Mouse (Mus musculus): ENCODE measurements at regions not wholly inside any gene's neighbourhood (a gene's known extent, or its start where the extent isn't known, plus 50 kb on each side); places are given as distances from the start of the nearest gene placed in this dataset.
A peak's percentile ranks its signal among the peaks of the same experiment; 100 is the strongest.

GRCm38 (mm10) chr3:102358801-102359200 is 110.9 kb upstream of the Ngf start:
- ATAC-seq (ENCODE audit: low read depth), result no peak
- peaks cover 37% of the 10 kb centered on the region for H3K27me3 ChIP-seq (ENCODE audit: control insufficient read depth, insufficient read depth, low read length)
- H3K4me2 ChIP-seq (ENCODE audit: low read depth, low read length), result no peak overlapping the region
- no peaks in the 10 kb centered on the region for H3K4me1 ChIP-seq (ENCODE audit: control insufficient read depth, insufficient read depth, low read length)
- H3K4me3 ChIP-seq (ENCODE audit: low read depth, low read length), result no peak overlapping the region
- 94% methylated on average over 4 of the region's 4 CpGs for WGBS
- no peak overlapping the region for H3K27ac ChIP-seq (ENCODE audit: low read depth, low read length)
- no peaks in the 10 kb centered on the region for H3K36me3 ChIP-seq (ENCODE audit: control insufficient read depth, insufficient read depth, low read length)
- H3K9me3 ChIP-seq (ENCODE audit: control insufficient read depth, low read length), result no peaks in the 10 kb centered on the region
- H3K9ac ChIP-seq (replicated peaks; ENCODE audit: low read depth, low read length), result no peak overlapping the region

DNA sequence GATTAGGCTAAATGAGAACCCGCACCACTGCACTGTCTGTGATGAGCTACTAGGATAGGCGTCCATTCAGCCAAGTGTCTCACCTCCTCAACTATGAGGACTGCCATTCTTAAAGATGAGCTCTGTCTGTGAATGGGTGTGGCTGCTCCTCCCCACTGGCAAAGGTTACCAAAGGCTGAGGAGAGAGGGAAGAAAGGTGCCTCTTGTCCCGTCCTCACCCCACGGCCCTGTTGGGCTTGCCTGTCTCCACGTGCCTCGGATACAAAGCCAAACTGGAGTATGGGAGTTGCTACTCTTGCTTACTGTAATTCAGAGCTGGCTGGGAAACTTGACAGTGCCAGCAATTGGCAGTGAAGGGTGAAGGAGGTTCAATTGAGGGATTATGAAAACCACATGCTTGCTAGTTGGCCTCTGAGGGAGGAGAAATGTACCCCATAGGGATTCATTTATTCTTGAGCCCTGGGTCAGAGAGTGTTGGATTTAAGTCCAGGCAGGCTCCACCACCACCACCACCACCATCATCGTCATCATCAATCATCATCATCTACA is 112.6 kb upstream of the Ngf start:
- 82% methylated on average over 7 of the region's 7 CpGs for WGBS
- H3K9me3 ChIP-seq (ENCODE audit: control insufficient read depth, low read length), result no peaks in the 10 kb centered on the region
- H3K4me3 ChIP-seq (ENCODE audit: low read depth, low read length), result no peak overlapping the region
- no peaks in the 10 kb centered on the region for H3K36me3 ChIP-seq (ENCODE audit: control insufficient read depth, insufficient read depth, low read length)
- H3K4me1 ChIP-seq (ENCODE audit: control insufficient read depth, insufficient read depth, low read length), result no peaks in the 10 kb centered on the region
- H3K27ac ChIP-seq (ENCODE audit: low read depth, low read length), result no peak overlapping the region
- no peak for ATAC-seq (ENCODE audit: low read depth)
- no peak overlapping the region for H3K4me2 ChIP-seq (ENCODE audit: low read depth, low read length)
- peaks cover 37% of the 10 kb centered on the region for H3K27me3 ChIP-seq (ENCODE audit: control insufficient read depth, insufficient read depth, low read length)
- no peak overlapping the region for H3K9ac ChIP-seq (replicated peaks; ENCODE audit: low read depth, low read length)

- WGBS, result 89% methylated on average over 2 of the region's 2 CpGs
- H3K27me3 ChIP-seq (ENCODE audit: control insufficient read depth, insufficient read depth, low read length), result peaks cover 49% of the 10 kb centered on the region
These were observed 114.4 kb upstream of the Ngf start for GRCm38 (mm10) chr3:102355352-102355751.

DNA sequence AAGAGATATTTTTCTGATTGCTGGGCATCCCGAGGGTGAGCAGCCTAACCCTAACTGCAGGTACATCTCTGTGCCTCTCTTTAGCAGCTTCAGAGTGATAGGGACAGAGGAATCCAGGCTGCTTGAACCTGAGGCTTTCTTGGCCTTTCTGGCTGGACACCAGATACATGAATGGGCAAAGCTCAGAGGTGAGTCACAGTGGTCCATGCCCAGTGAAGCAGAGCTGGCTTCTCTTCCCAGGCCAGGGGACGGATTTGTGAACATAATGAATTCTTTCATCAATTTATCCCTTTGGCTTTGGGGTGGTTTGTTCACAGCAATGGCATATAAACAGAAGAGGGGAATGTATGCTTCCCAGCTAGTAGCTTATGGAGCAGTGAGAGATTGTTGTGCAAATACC is 114.9 kb upstream of the Ngf start:
- H3K9me3 ChIP-seq (ENCODE audit: control insufficient read depth, low read length), result no peaks in the 10 kb centered on the region
- 86% methylated on average over 2 of the region's 2 CpGs for WGBS
- H3K9ac ChIP-seq (replicated peaks; ENCODE audit: low read depth, low read length), result no peak overlapping the region
- no peaks in the 10 kb centered on the region for H3K36me3 ChIP-seq (ENCODE audit: control insufficient read depth, insufficient read depth, low read length)
- H3K27me3 ChIP-seq (ENCODE audit: control insufficient read depth, insufficient read depth, low read length), result peaks cover 48% of the 10 kb centered on the region
- no peak overlapping the region for H3K4me2 ChIP-seq (ENCODE audit: low read depth, low read length)
- no peaks in the 10 kb centered on the region for H3K4me1 ChIP-seq (ENCODE audit: control insufficient read depth, insufficient read depth, low read length)
- no peak overlapping the region for H3K27ac ChIP-seq (ENCODE audit: low read depth, low read length)
- no peak overlapping the region for H3K4me3 ChIP-seq (ENCODE audit: low read depth, low read length)
- no peak for ATAC-seq (ENCODE audit: low read depth)

More at GRCm38 (mm10) chr3:102355352-102355751, 114.4 kb upstream of the Ngf start:
- Histone ChIP-seq H3K9ac (replicated peaks; ENCODE audit: low read depth, low read length) (no peak overlapping the region), H3K4me1 (ENCODE audit: control insufficient read depth, insufficient read depth, low read length) (no peaks in the 10 kb centered on the region), H3K4me3 (ENCODE audit: low read depth, low read length) (no peak overlapping the region), H3K27ac (ENCODE audit: low read depth, low read length) (no peak overlapping the region), H3K4me2 (ENCODE audit: low read depth, low read length) (no peak overlapping the region), H3K36me3 (ENCODE audit: control insufficient read depth, insufficient read depth, low read length) (no peaks in the 10 kb centered on the region), H3K9me3 (ENCODE audit: control insufficient read depth, low read length) (no peaks in the 10 kb centered on the region)
- ATAC-seq (ENCODE audit: low read depth), result no peak

DNA sequence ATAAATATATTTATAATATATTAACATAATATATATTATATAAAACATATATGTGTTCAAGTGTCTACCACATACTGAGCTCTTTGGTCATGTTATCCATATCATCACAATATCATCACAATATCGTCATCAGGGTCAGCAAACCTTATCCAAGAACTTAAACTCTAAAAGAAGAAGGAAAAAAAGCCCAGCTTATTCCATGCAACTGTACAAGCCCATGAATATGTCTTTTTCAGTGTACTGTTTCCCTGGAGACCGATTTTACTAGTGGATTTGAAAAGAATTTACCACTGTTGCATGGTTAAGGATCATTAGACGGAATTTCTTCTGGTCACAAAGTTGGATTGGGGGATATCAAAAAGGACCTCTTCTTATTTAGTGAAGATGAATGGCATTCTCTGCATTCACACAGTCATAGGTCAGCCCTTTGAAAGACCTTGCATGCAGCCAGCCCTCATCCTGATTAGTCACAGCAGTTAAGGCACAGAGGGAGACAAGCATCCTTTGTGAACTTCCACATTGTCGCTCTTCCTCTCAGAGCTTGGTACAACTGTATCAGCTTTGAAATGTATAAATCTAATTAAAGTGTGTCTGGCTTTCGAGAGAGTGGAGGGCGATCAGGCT is 116.3 kb upstream of the Ngf start:
- Histone ChIP-seq H3K27ac (ENCODE audit: low read depth, low read length) (no peak overlapping the region), H3K9ac (replicated peaks; ENCODE audit: low read depth, low read length) (no peak overlapping the region), H3K9me3 (ENCODE audit: control insufficient read depth, low read length) (no peaks in the 10 kb centered on the region), H3K27me3 (ENCODE audit: control insufficient read depth, insufficient read depth, low read length) (peaks cover 48% of the 10 kb centered on the region), H3K4me3 (ENCODE audit: low read depth, low read length) (no peak overlapping the region), H3K4me1 (ENCODE audit: control insufficient read depth, insufficient read depth, low read length) (no peaks in the 10 kb centered on the region), H3K4me2 (ENCODE audit: low read depth, low read length) (no peak overlapping the region), H3K36me3 (ENCODE audit: control insufficient read depth, insufficient read depth, low read length) (no peaks in the 10 kb centered on the region)
- ATAC-seq (ENCODE audit: low read depth), result peak; percentile 84; the same call in 1 of the 2 replicates
- 19% methylated on average over 6 of the region's 6 CpGs for WGBS

DNA sequence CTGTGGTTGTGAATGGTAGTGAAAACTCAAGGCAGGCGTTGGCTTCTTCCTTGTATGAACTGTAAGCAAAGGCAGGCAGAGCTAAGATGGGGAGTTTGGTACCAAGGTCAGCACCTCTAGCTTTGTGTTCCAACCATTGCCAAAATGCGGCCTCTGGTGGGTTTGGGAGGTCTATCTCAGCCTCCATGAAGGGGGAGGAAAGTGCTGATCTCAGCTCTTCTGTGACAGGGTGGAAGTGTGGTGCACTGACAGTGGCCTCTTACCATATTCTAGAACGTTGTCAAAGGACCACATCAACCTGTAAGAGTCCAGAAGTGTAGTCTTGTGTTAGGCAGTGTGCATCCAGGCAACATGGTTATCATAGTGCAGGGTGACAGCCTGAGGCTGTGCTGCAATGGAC is 123.6 kb upstream of the Ngf start:
- peaks cover 28% of the 10 kb centered on the region for H3K27me3 ChIP-seq (ENCODE audit: control insufficient read depth, insufficient read depth, low read length)
- 81% methylated on average over 3 of the region's 3 CpGs for WGBS

GRCm38 (mm10) chr3:102345291-102345690 is 124.4 kb upstream of the Ngf start:
- WGBS, result 64% methylated on average over 5 of the region's 5 CpGs
- Histone ChIP-seq H3K4me1 (ENCODE audit: control insufficient read depth, insufficient read depth, low read length) (no peaks in the 10 kb centered on the region), H3K9me3 (ENCODE audit: control insufficient read depth, low read length) (no peaks in the 10 kb centered on the region), H3K4me2 (ENCODE audit: low read depth, low read length) (no peak overlapping the region), H3K27me3 (ENCODE audit: control insufficient read depth, insufficient read depth, low read length) (peaks cover 21% of the 10 kb centered on the region), H3K9ac (replicated peaks; ENCODE audit: low read depth, low read length) (no peak overlapping the region), H3K4me3 (ENCODE audit: low read depth, low read length) (no peak overlapping the region), H3K27ac (ENCODE audit: low read depth, low read length) (no peak overlapping the region), H3K36me3 (ENCODE audit: control insufficient read depth, insufficient read depth, low read length) (no peaks in the 10 kb centered on the region)
- no peak for ATAC-seq (ENCODE audit: low read depth)

More for the DNA sequence above, 123.6 kb upstream of the Ngf start:
- H3K36me3 ChIP-seq (ENCODE audit: control insufficient read depth, insufficient read depth, low read length), result no peaks in the 10 kb centered on the region
- H3K4me2 ChIP-seq (ENCODE audit: low read depth, low read length), result no peak overlapping the region
- no peak for ATAC-seq (ENCODE audit: low read depth)
- no peak overlapping the region for H3K9ac ChIP-seq (replicated peaks; ENCODE audit: low read depth, low read length)
- H3K4me1 ChIP-seq (ENCODE audit: control insufficient read depth, insufficient read depth, low read length), result no peaks in the 10 kb centered on the region
- no peak overlapping the region for H3K27ac ChIP-seq (ENCODE audit: low read depth, low read length)
- no peak overlapping the region for H3K4me3 ChIP-seq (ENCODE audit: low read depth, low read length)
- no peaks in the 10 kb centered on the region for H3K9me3 ChIP-seq (ENCODE audit: control insufficient read depth, low read length)

DNA sequence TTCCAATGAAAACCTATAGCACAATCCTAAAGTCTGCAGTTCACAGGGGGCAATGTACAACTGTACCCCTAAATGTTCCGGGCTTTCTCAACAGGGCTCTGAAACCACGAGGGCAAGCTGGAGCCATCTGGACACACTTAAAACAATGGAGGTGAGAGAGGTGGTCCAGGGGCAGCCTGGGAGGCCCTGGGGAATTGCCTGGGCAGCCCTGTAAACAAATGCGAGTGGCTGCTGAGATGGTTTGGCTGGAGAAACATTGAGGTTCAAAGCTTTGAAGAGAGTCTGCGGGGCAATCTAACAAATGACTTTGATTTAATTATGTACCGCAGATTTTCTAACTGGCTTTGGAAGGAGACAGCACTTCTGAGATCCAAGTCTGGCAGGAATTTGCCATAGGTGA is 129.0 kb upstream of the Ngf start:
- Histone ChIP-seq H3K9ac (replicated peaks; ENCODE audit: low read depth, low read length) (no peak overlapping the region), H3K9me3 (ENCODE audit: control insufficient read depth, low read length) (no peaks in the 10 kb centered on the region), H3K4me3 (ENCODE audit: low read depth, low read length) (no peak overlapping the region), H3K4me2 (ENCODE audit: low read depth, low read length) (no peak overlapping the region), H3K27ac (ENCODE audit: low read depth, low read length) (no peak overlapping the region), H3K36me3 (ENCODE audit: control insufficient read depth, insufficient read depth, low read length) (no peaks in the 10 kb centered on the region), H3K4me1 (ENCODE audit: control insufficient read depth, insufficient read depth, low read length) (no peaks in the 10 kb centered on the region), H3K27me3 (ENCODE audit: control insufficient read depth, insufficient read depth, low read length) (peaks cover 3% of the 10 kb centered on the region; the same call in 1 of the 2 replicates)
- ATAC-seq (ENCODE audit: low read depth), result no peak
- 51% methylated on average over 5 of the region's 5 CpGs for WGBS

- Histone ChIP-seq H3K4me1 (ENCODE audit: control insufficient read depth, insufficient read depth, low read length) (no peaks in the 10 kb centered on the region), H3K27me3 (ENCODE audit: control insufficient read depth, insufficient read depth, low read length) (no peaks in the 10 kb centered on the region; the same call in 1 of the 2 replicates), H3K27ac (ENCODE audit: low read depth, low read length) (no peak overlapping the region), H3K4me3 (ENCODE audit: low read depth, low read length) (no peak overlapping the region), H3K36me3 (ENCODE audit: control insufficient read depth, insufficient read depth, low read length) (no peaks in the 10 kb centered on the region), H3K4me2 (ENCODE audit: low read depth, low read length) (no peak overlapping the region), H3K9me3 (ENCODE audit: control insufficient read depth, low read length) (no peaks in the 10 kb centered on the region), H3K9ac (replicated peaks; ENCODE audit: low read depth, low read length) (no peak overlapping the region)
- WGBS, result 75% methylated on average over 8 of the region's 8 CpGs
- ATAC-seq (ENCODE audit: low read depth), result no peak
These were observed 131.8 kb upstream of the Ngf start for GRCm38 (mm10) chr3:102337881-102338280.
